Mouse (Mus musculus): ENCODE measurements around the gene Lrp2bp. TPM values are rescaled to one million over a fixed set of nuclear protein-coding genes. Genes with fewer than 3 reads are reported as not detected.

Lrp2bp gene
- polyA plus RNA-seq, 1 experiment, result not detected

Other genes with a start within 250 kb of the Lrp2bp start
- gene Pdlim3, start 113.8 kb upstream of the Lrp2bp start, polyA plus RNA-seq (2012; ENCODE audit: insufficient read depth, insufficient read length, missing spikeins), result 3.8 and 8.6 TPM in 2 replicates
- gene Ccdc110, start 64.7 kb upstream of the Lrp2bp start, polyA plus RNA-seq (2012; ENCODE audit: insufficient read depth, insufficient read length, missing spikeins), result not detected in 2 replicates
- gene 1700029J07Rik, start 24.1 kb upstream of the Lrp2bp start, polyA plus RNA-seq (2012; ENCODE audit: insufficient read depth, insufficient read length, missing spikeins), result 0.54 and 1.8 TPM in 2 replicates
- 34.6 and 42.1 TPM in 2 replicates for gene Ufsp2, start 23.8 kb upstream of the Lrp2bp start, polyA plus RNA-seq (2012; ENCODE audit: insufficient read depth, insufficient read length, missing spikeins)
- gene Ankrd37, start 6.4 kb downstream of the Lrp2bp start, polyA plus RNA-seq (2012; ENCODE audit: insufficient read depth, insufficient read length, missing spikeins), result 2.6 TPM in 1 of 2 replicates, not detected in the other
- gene Cfap97, start 152.5 kb downstream of the Lrp2bp start, polyA plus RNA-seq (2012; ENCODE audit: insufficient read depth, insufficient read length, missing spikeins), result 6.7 and 9.0 TPM in 2 replicates
- 9.2 and 14.3 TPM in 2 replicates for gene Snx25, start 152.9 kb downstream of the Lrp2bp start, polyA plus RNA-seq (2012; ENCODE audit: insufficient read depth, insufficient read length, missing spikeins)
- gene Slc25a4, start 212.0 kb downstream of the Lrp2bp start, polyA plus RNA-seq (2012; ENCODE audit: insufficient read depth, insufficient read length, missing spikeins), result 451 and 574 TPM in 2 replicates